Mouse (Mus musculus): Measurements from ENCODE around the gene Sccpdh.

Sccpdh gene

DNA sequence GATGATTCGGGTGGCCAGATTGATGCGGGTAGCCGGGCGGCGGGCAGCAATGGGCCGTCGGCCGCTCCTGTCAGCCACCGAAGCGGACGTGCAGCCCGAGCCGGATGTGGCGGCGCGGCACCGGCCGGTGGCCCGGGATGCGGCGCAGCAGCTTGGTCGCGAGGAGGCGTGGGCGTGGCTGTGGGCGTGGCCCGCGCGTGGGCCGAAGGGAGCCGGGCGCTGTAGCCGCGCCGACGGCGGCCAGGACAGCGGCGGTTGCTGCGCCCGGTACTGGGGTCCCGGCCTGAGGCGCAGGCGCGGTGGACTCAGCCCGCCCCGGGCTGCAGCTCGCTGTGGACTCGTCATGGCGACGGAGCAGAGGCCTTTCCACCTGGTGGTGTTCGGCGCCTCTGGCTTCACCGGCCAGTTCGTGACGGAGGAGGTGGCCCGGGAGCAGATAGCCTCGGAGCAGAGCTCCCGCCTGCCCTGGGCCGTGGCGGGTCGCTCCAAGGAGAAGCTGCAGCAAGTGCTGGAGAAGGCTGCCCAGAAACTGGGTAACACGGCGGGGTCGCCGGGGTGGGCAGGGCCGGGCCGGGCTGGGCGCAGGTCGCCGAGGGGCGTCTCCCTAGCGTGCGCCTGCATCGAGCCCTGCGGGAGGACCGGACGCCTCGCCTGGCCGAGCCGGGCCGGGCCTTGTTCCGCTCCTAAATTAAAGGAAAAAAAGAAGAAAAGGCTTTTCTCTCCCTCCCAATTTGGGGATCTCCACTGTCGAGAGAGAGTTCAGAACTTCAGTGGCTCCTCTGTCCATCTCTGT, at the start of gene Sccpdh:
Sccpdh (plus strand) TSS at position 198 of the 793 bp plus-strand sequence.
- no peak for TF ChIP-seq GATA4 (IDR thresholded peaks at IDR 0.05; ENCODE audit: insufficient replicate concordance, low read length)

GRCm38 (mm10) chr1:179622665-179623064, 45.3 kb upstream of the Sccpdh start:
- no peak for TF ChIP-seq GATA4 (IDR thresholded peaks at IDR 0.05; ENCODE audit: insufficient replicate concordance, low read length)

DNA sequence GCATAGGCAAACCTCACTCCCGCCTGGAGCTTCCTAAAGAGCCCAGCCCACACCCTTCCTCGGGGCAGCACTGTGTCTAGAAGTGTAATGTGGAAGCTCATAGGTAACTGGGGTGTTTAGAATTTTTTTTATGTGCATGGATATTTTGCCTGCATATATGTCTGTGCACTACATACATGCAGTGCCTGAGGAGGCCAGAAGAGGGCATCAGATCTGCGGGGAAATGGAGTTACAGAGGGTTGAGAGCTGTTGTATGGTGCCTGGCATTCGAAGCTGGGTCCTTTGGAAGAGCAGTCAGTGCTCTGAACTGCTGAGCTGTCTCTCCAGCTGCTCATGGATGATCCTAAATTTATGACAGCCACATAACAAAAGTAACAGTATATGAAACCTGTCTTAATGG, 44.4 kb upstream of the Sccpdh start:
- TF ChIP-seq GATA4 (IDR thresholded peaks at IDR 0.05; ENCODE audit: insufficient replicate concordance, low read length), result no peak

DNA sequence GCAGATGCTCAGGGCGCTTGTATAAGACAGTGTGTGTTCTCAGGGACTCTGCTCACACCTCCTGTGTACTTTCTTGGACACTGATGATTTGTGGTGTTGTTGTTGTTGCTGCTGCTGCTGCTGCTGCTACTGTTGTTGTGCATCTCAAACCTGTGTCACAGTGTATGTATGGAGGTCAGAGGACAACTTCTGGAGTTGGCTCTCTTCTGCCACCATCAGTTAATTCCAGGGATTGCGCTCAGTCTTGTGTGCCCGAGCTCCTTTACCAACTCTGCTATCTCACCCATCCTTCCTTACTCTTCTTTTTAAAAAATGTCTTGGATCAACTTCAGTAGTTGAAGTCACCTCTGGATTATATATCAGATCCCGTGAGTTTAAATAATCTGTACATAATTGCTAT, 43.7 kb upstream of the Sccpdh start:
- no peak for TF ChIP-seq GATA4 (IDR thresholded peaks at IDR 0.05; ENCODE audit: insufficient replicate concordance, low read length)

GRCm38 (mm10) chr1:179627855-179628254, 40.2 kb upstream of the Sccpdh start:
- no peak for TF ChIP-seq GATA4 (IDR thresholded peaks at IDR 0.05; ENCODE audit: insufficient replicate concordance, low read length)

DNA sequence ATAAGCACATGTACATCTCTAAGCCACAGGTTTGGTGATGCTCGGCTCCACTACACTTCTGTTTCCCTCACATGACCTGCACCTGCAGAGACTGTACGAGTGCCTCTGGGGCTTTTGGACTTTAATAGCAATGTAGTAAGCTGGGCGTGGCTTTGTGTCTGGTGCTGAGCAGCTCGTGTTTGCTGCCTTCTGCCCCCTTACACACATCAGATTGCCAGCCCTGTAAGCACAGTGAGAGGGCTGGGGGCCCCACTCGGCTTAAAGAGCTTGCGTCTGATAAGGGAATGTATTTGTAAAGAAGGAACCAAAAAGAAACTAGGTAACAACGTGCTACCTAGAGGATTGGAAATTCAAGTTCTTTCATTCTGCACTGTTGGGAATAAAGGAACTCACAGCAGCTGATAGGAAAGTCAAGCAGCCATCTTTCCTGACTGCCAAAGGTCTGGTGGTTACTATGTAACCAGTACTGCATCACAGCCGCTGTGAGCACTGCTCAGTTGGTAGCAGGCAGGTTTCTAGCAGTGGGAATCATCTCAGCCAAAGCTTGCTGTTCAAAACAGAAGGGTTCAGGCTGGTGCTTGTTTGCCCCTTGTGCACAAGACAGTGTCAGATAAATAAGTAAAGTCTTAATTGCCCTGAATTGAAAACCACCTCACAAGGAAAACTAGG, 39.4 kb upstream of the Sccpdh start:
- TF ChIP-seq GATA4 (IDR thresholded peaks at IDR 0.05; ENCODE audit: insufficient replicate concordance, low read length), result no peak

GRCm38 (mm10) chr1:179629276-179629675, 38.7 kb upstream of the Sccpdh start:
- no peak for TF ChIP-seq GATA4 (IDR thresholded peaks at IDR 0.05; ENCODE audit: insufficient replicate concordance, low read length)

- TF ChIP-seq GATA4 (IDR thresholded peaks at IDR 0.05; ENCODE audit: insufficient replicate concordance, low read length), result no peak
Observed at GRCm38 (mm10) chr1:179632746-179633413, 35.1 kb upstream of the Sccpdh start.

DNA sequence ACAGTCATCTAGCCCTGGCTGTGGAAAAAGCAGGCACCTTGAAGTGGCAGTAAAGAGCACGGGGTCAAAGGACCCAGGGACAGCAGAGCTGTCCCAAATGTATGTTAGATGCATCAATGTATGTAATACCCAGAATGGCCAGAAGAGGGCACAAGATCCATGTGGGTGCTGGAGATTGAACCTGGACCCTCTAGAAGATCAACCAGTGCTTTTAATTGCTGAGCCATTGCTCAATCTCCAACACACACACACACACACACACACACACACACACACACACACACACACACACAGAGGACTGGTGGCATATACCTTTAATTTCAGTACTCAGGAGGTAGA, 34.6 kb upstream of the Sccpdh start:
- TF ChIP-seq GATA4 (IDR thresholded peaks at IDR 0.05; ENCODE audit: insufficient replicate concordance, low read length), result no peak

DNA sequence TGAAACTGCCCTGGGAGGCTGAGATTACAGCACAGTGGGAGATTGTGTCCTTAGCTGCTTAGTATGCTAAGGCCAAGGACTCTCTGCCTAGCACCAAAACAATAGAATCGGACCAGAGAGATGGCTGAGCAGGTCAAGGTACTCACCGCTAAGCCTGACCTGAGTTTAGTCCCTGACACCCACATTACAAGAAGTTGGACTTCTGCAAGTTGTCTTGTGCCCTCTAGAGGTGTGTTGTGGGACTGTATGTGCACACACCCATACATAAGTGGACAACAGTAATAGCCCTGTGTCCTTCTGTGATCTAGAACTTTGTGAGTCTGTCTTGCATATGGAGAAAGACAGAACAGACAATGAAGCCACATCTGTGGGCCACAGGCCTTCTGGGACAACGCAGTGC, 33.9 kb upstream of the Sccpdh start:
- no peak for TF ChIP-seq GATA4 (IDR thresholded peaks at IDR 0.05; ENCODE audit: insufficient replicate concordance, low read length)

- no peak for TF ChIP-seq GATA4 (IDR thresholded peaks at IDR 0.05; ENCODE audit: insufficient replicate concordance, low read length)
Observed at GRCm38 (mm10) chr1:179642726-179643125, 25.3 kb upstream of the Sccpdh start.

DNA sequence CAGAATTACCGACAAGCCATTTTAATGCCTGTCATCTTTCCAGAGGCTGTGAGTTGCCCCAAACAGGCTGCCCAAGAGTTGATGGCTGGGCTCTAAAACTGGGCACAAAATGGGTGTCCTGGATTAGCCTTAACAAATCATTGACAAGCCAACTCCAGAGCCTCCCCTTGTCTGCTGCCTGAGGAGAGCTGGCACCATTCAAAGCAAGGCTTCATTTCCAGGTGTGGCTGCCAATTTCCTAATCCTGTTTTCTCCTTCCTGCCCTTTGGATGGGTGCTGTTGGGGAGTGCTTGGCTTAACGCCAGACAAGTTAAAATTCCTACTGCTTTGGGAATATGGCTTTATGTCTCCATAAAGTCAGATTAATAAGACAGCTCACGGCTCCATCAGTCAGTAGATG, 23.9 kb upstream of the Sccpdh start:
- no peak for TF ChIP-seq GATA4 (IDR thresholded peaks at IDR 0.05; ENCODE audit: insufficient replicate concordance, low read length)

GRCm38 (mm10) chr1:179645101-179645979, 22.7 kb upstream of the Sccpdh start:
- TF ChIP-seq GATA4 (IDR thresholded peaks at IDR 0.05; ENCODE audit: insufficient replicate concordance, low read length), result no peak

GRCm38 (mm10) chr1:179645980-179646268, 22.1 kb upstream of the Sccpdh start:
- no peak for TF ChIP-seq GATA4 (IDR thresholded peaks at IDR 0.05; ENCODE audit: insufficient replicate concordance, low read length)

GRCm38 (mm10) chr1:179649324-179649723, 18.7 kb upstream of the Sccpdh start:
- no peak for TF ChIP-seq GATA4 (IDR thresholded peaks at IDR 0.05; ENCODE audit: insufficient replicate concordance, low read length)
